Mouse (Mus musculus): ENCODE data around the gene Gm10190.

DNA sequence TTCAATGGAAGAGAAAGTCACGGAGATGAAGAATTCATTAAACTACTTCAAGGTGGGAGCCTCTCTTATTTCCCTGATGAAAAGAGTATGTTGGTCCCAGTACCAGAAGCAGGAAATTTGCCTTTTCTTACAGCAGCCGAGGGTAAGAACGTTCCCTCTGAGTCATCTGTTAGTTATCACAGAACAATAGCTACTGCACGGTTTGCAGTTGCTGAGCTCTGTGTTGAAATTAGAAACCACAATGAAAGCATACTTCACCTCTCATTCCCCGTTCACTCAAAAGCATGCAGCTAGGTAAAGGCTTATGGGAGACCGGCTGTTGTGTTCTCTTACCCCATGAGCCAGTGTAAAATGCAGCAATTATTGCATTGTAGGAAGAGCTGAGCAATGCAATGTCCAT lies 26.1 kb downstream of the Gm10190 start:
- TF ChIP-seq CTCF (IDR thresholded peaks at IDR 0.05; ENCODE audit: low read depth, low read length): no peak
- no peak for TF ChIP-seq POLR2A (IDR thresholded peaks at IDR 0.05; ENCODE audit: borderline replicate concordance, low read depth, low read length)

Measured in bone marrow macrophage, adult 2 months (primary cell).